Mouse (Mus musculus) lung, embryonic 14.5 days (tissue): ENCODE results near the gene Pold1. TPM values are rescaled to one million over a fixed set of nuclear protein-coding genes. Genes with fewer than 3 reads are reported as not detected.

Source experiments
- ATAC-seq: fragments of 200-750 bp; cut with Nextera tagmentation; 2 replicates; pipeline ENCODE4 v1.8.0; 2017; ENCODE audit warnings: mild to moderate bottlenecking, moderate TSS enrichment, moderate library complexity; ENCODE audit not compliant: insufficient read depth
- DNase-seq: peaks from one replicate; pipeline ENCODE4 v3.0.0-alpha.2; 2015
- H3K27ac ChIP-seq: fragments of 300-500 bp; sonication (generic); 2 replicates; pipeline ENCODE4 v1.5.1; 2014; ENCODE audit warnings: low read depth, mild to moderate bottlenecking, moderate library complexity
- H3K27me3 ChIP-seq: fragments of 300-500 bp; sonication (generic); 2 replicates; pipeline ENCODE4 v1.6.1; 2014; ENCODE audit warnings: low read length, control low read depth; ENCODE audit not compliant: insufficient read depth
- H3K36me3 ChIP-seq: fragments of 300-500 bp; sonication (generic); 2 replicates; pipeline ENCODE4 v1.6.1; 2014; ENCODE audit warnings: control low read depth; ENCODE audit not compliant: insufficient read depth
- H3K4me1 ChIP-seq: fragments of 300-500 bp; sonication (generic); 2 replicates; pipeline ENCODE4 v1.6.1; 2014; ENCODE audit warnings: antibody characterized with exemption, control low read depth; ENCODE audit not compliant: insufficient read depth
- H3K4me2 ChIP-seq: fragments of 300-500 bp; sonication (generic); 2 replicates; pipeline ENCODE4 v1.6.1; 2014; ENCODE audit warnings: mild to moderate bottlenecking
- H3K4me3 ChIP-seq: fragments of 300-500 bp; sonication (generic); 2 replicates; pipeline ENCODE4 v1.5.1; 2014; ENCODE audit warnings: low read depth, low read length
- H3K9ac ChIP-seq: fragments of 300-500 bp; sonication (generic); 2 replicates; pipeline ENCODE4 v1.6.1; 2014
- H3K9me3 ChIP-seq: fragments of 300-500 bp; sonication (generic); 2 replicates; pipeline ENCODE4 v1.6.1; 2016; ENCODE audit warnings: low read depth, low read length, control low read depth
- CTCF ChIP-seq: IDR thresholded peaks from 2 replicates; pipeline ENCODE4 v1.5.1; 2016; ENCODE audit warnings: antibody characterized with exemption, low read depth
- WGBS: fragments of 180-500 bp; shearing (Covaris S2); extraction: QIAGEN DNeasy Blood & Tissue Kit; methylation state at CpG from one replicate; pipeline ENCODE4 v1.1.7; 2014; 5-methylcytosine and 5-hydroxymethylcytosine counted together
- polyA plus RNA-seq: library from polyadenylated mRNA; unstranded; fragments of >200 nt; fragmentation: Nextera tagmentation; extraction: Ambion mirVana; gene quantifications from 2 replicates; pipeline ENCODE4 v1.2.1, GENCODE M21; 2014

The Pold1 gene
- polyA plus RNA-seq, 1 experiment from 2014 or later: 105 TPM

GRCm38 (mm10) chr7:44553196-44553764 lies 4.6 kb upstream of the Pold1 start:
- WGBS: under 1% methylated on average over 32 of the region's 32 CpGs
- H3K4me1 ChIP-seq: no peaks in the 10 kb centered on the region
- H3K4me3 ChIP-seq: peak overlapping the region; percentile 84
- no peaks in the 10 kb centered on the region for H3K9me3 ChIP-seq
- peak overlapping the region; percentile 66 for H3K9ac ChIP-seq
- no peaks in the 10 kb centered on the region for H3K27me3 ChIP-seq
- peak overlapping the region; percentile 72 for H3K4me2 ChIP-seq
- H3K36me3 ChIP-seq: peaks cover 28% of the 10 kb centered on the region
- H3K27ac ChIP-seq: peak overlapping the region; percentile 97
- ATAC-seq (peak; percentile 68), DNase-seq (peak; percentile 88)
- TF ChIP-seq CTCF: no peak

GRCm38 (mm10) chr7:44552141-44552908 lies 3.7 kb upstream of the Pold1 start:
- no peak for DNase-seq
- no peak for ATAC-seq
- Histone ChIP-seq H3K9ac (no peak overlapping the region), H3K27ac (no peak overlapping the region), H3K9me3 (no peaks in the 10 kb centered on the region), H3K27me3 (no peaks in the 10 kb centered on the region), H3K4me2 (peak overlapping the region; percentile 72), H3K36me3 (peaks cover 28% of the 10 kb centered on the region), H3K4me1 (0 out of 2 replicates have a peak, but pooled peaks cover 5% of the 10 kb centered on the region), H3K4me3 (peak overlapping the region; percentile 84)
- TF ChIP-seq CTCF: no peak
- 83% methylated on average over 31 of the region's 31 CpGs for WGBS

- WGBS: 72% methylated on average over 22 of the region's 22 CpGs
- Histone ChIP-seq H3K27me3 (no peaks in the 10 kb centered on the region), H3K27ac (no peak overlapping the region), H3K4me1 (0 out of 2 replicates have a peak, but pooled peaks cover 6% of the 10 kb centered on the region), H3K9me3 (no peaks in the 10 kb centered on the region), H3K4me3 (no peak overlapping the region), H3K36me3 (peaks cover 28% of the 10 kb centered on the region), H3K4me2 (no peak overlapping the region), H3K9ac (no peak overlapping the region)
- no peak for ATAC-seq
- no peak for TF ChIP-seq CTCF
- no peak for DNase-seq
Observed at GRCm38 (mm10) chr7:44551731-44552130, 3.1 kb upstream of the Pold1 start.

GRCm38 (mm10) chr7:44551301-44551700 lies 2.7 kb upstream of the Pold1 start:
- WGBS: 90% methylated on average over 21 of the region's 21 CpGs
- no peak for TF ChIP-seq CTCF
- H3K9ac ChIP-seq: no peak overlapping the region
- no peaks in the 10 kb centered on the region for H3K27me3 ChIP-seq
- no peaks in the 10 kb centered on the region for H3K9me3 ChIP-seq
- 0 out of 2 replicates have a peak, but pooled peaks cover 6% of the 10 kb centered on the region for H3K4me1 ChIP-seq
- DNase-seq (no peak), ATAC-seq (no peak)
- no peak overlapping the region for H3K4me3 ChIP-seq
- H3K27ac ChIP-seq: no peak overlapping the region
- H3K4me2 ChIP-seq: no peak overlapping the region
- H3K36me3 ChIP-seq: peaks cover 28% of the 10 kb centered on the region

- no peak for TF ChIP-seq CTCF
- ATAC-seq (no peak), DNase-seq (no peak)
- no peaks in the 10 kb centered on the region for H3K27me3 ChIP-seq
- H3K9me3 ChIP-seq: no peaks in the 10 kb centered on the region
- no peak overlapping the region for H3K27ac ChIP-seq
- 0 out of 2 replicates have a peak, but pooled peaks cover 6% of the 10 kb centered on the region for H3K4me1 ChIP-seq
- WGBS: 89% methylated on average over 12 of the region's 12 CpGs
- H3K4me3 ChIP-seq: no peak overlapping the region
- H3K9ac ChIP-seq: no peak overlapping the region
- peaks cover 30% of the 10 kb centered on the region for H3K36me3 ChIP-seq
- H3K4me2 ChIP-seq: no peak overlapping the region
Observed at GRCm38 (mm10) chr7:44550409-44550678, 1.7 kb upstream of the Pold1 start.

GRCm38 (mm10) chr7:44549621-44550408 lies 1.2 kb upstream of the Pold1 start:
- 0 out of 2 replicates have a peak, but pooled peaks cover 6% of the 10 kb centered on the region for H3K4me1 ChIP-seq
- H3K4me2 ChIP-seq: no peak overlapping the region
- H3K27me3 ChIP-seq: no peaks in the 10 kb centered on the region
- no peak overlapping the region for H3K4me3 ChIP-seq
- no peak overlapping the region for H3K27ac ChIP-seq
- no peaks in the 10 kb centered on the region for H3K9me3 ChIP-seq
- TF ChIP-seq CTCF: no peak
- 93% methylated on average over 23 of the region's 23 CpGs for WGBS
- peaks cover 30% of the 10 kb centered on the region for H3K36me3 ChIP-seq
- ATAC-seq (no peak), DNase-seq (no peak)
- H3K9ac ChIP-seq: no peak overlapping the region

GRCm38 (mm10) chr7:44547725-44548124 lies 924 bp downstream of the Pold1 start:
- WGBS: 13% methylated on average over 5 of the region's 5 CpGs
- H3K4me3 ChIP-seq: peak overlapping the region; percentile 67
- H3K27ac ChIP-seq: peak overlapping the region; percentile 73; the same call in 1 of the 2 replicates
- H3K9me3 ChIP-seq: no peaks in the 10 kb centered on the region
- no peak for DNase-seq
- ATAC-seq: no peak
- H3K36me3 ChIP-seq: peaks cover 37% of the 10 kb centered on the region
- H3K27me3 ChIP-seq: no peaks in the 10 kb centered on the region
- peak overlapping the region; percentile 86 for H3K4me2 ChIP-seq
- peak overlapping the region; percentile 68 for H3K9ac ChIP-seq
- 0 out of 2 replicates have a peak, but pooled peaks cover 6% of the 10 kb centered on the region for H3K4me1 ChIP-seq
- TF ChIP-seq CTCF: no peak
